Mouse (Mus musculus) lung, postnatal 4 days (tissue): Measurements from ENCODE around the gene Cald1.

Source experiments
- DNase-seq, 2 experiments: peaks; one replicate each; pipeline ENCODE4 v3.0.0; 2021

Gene Cald1

DNA sequence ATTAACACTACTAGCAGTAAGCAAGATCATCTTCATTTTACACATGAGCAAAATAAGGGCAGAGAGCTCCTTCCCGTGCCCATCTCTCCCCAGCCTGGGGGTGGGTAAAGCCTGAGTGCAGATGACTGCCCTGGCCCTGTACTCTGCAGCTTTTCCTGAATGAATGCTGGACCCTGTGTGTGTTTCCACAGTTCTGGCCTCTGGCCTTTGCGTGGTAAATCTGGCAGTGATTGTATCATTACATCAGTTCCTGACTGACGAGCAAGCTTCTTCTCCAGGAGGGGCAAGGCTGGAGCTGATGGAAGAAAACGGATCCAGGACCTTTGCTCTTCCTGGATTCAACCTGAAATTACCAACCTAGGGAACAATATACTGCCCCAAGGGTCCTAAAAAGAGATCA, 122.1 kb downstream of the Cald1 start:
- peak; percentile 70 to 78 for DNase-seq

DNA sequence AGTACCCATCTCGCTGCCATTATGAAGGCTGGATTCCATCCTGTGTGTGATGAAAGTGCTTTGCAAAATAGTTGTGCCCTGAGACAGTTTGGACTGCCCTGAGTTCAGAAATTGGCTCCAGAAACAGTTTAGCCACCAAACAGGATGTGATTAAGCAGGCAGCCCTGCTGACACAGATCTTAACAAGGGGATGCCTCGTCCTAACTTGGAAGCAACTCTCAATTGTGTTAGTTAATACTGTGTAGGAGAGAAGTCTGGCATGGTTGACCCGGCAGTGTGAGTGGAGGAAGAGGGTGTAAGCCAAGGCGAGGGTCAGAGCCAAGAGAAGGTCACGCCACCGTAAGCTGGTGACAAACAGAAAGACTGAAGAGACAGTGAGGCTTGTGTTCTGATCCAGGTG, 123.4 kb downstream of the Cald1 start:
- DNase-seq, result peak in 1 of 2 experiments; percentile 54

DNA sequence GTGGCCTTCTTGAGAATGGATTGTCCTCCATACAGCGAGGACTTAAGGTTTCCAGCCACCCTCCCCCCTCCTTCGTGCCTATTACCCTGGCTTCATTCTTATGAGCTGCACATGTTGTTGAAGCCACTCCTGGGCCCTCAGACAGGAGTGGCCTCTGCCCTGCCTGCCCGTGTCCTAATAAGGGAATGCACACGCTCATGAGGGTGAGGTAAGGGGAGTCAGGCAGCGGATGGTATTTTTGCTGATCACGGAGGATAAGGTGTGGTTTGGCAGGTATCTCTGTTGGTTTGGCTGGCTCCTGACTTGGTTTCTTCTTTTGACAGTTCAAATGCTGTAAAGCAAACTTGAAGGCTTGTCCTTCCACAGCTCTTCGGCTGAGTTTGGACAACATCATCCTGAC, 124.4 kb downstream of the Cald1 start:
- peak in 1 of 2 experiments; percentile 64 for DNase-seq

DNA sequence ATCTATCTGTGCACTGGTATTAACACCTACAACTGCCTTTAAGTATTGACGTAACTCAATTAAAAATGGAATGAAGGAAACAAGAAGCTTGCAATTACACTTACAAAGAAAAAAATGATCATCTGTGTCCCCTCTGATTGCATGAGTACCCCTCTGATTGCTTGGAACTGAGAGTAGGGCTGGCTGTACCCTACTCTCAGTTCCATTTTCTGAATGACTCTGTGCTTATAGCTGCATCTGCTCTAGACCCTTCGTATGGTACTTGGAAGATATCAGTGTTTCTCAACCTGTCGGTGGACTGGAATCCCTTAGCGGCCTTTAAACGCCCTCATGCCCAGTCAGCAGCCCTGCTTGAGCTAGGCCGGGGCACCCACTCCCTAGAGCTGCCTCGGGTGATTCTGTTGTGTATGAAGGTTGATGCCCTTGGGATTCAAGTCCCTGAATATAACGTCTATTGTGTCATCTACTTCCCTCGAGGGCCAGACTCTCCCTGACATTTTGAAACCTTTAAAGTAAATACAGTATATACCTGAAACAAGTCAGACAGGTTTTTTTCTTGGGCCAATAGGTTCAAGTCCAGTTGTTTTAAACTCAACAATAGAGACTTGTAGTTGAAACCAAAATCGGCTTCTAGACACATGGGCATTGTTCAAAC, 125.1 kb downstream of the Cald1 start:
- DNase-seq, result no peak

DNA sequence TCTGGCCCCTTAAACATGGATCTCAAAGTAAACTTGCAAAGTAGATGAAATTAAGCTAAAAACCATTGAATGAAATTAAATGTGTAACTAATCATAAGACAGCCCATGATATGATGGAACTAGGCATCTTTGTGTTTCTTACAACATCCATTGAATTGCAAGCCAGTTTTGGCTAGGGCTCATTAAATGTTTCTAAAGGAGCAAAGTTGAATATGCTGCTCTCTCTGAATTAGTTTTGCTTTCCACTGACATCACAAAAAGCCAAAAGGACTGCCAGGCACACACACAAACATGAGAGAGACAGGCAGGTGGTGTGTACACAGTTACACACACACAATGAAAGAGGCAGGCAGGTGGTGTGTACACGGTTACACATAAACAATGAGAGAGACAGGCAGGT, 127.4 kb downstream of the Cald1 start:
- no peak for DNase-seq

DNA sequence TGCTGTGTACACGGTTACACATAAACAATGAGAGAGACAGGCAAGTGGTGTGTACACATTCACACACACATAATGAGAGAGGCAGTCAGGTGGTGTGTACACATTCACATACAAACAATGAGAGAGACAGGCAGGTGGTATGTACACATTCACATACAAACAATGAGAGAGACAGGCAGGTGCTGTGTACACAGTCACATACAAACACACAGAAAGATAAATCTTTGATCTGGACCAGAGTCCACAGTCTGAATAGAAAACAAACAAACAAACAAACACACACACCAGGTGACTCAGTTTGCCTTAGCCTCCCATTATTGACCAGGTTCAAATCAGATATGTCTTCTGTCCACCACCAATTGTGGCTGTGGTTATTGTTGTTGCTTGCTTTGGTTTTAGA, 127.8 kb downstream of the Cald1 start:
- DNase-seq, result no peak

DNA sequence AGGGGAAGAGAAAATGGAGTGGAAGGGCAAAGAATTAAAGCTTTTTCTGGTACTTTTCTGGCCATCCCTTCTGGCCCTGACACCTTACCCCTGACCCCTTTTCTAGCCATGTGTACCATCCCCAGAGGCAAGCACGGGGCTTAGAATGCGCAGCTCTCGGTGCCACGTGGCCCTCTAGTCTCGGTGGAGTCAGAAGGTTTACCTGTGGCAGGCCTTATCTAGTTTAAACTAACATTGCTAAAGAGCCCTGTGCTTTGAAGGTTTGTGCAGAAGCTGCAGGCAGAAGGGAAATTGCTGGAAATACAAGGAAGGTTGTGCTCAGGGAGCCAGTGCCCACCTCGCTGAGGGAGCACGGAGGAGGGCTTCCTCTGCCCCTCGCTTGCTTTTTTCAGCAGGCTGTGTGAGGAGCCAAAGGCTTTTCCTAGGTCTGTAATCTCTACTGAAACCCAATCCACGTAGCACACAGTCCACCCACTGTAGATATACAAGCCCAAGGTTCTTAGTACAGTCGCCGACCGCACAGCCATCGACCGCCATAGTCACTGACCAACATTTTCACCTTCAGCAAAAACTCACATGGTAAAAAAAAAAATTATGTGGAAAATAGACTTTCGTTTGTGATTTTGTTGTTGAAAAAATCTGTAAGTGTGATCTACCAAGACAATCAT, 129.2 kb downstream of the Cald1 start:
- no peak for DNase-seq

DNA sequence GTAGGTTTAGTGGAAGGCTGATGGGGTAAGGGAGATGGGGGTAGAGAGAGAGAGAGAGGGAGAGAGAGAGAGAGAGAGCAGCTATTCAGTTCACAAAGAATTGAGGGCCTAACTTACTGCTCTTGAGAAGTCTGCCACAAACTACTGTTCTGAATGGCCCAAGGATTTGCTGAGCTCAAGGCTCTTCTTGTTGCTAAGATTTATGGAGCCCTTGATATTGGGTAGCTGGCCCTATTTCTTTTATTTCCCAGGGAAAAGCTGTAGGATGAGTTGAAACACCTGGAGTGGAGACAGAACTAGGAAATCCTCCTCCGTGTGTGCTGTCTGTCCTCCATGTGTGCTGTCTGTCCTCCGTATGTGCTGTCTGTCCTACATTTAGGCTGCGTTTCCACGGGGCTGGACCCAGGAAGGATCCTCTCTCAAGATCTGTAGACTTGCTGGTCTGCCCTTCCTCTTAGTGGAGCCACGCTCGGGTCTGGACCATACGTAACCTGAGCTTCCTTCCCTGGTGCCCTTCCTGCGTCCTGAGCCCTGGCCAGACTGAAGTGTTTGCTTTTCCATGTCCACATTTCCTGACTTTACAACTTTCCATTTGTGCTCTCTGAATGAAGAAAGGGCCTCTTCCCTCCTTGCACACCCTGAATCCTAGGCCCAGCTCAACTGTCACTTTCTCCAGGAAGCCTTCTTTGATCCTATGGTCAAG, 131.3 kb downstream of the Cald1 start:
- no peak for DNase-seq

DNA sequence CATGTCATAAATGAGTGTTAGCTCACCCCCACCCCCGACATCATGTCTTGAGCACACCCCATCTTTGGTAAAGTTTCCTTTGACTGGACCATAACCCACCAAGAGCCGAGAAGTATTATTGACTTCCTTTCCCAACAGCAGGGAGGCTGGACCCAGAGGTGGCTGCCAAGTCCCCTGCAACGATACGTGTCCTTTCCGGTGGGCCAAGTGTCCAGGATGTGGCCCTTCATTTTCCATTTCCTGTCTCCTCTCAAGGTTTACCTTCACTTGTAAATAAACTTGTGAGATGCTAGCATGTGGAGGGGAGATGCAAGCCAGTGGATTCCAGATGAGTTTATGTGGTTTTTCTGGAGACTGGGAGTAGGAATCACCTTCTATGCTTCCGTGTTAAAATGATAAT, 132.7 kb downstream of the Cald1 start:
- peak in 1 of 2 experiments; percentile 62 for DNase-seq

DNA sequence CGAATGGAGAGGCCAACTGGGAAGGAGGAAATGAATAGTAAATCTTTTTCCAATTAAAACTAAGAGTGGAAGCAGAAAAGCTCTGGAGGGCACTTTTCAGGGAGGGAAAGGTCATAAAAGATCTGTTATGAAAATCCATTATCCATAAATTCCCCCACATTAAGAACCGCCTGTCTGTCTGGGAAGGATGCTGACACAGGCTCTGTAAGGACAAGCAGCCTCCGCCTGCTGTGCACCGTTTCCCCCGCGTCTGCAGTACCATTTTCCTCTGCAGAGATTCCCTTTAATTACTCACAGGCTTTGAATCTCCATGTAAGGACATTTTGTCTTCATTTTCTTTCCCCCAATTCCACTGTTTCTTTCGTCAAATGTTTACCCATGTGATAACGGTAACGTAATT, 133.2 kb downstream of the Cald1 start:
- DNase-seq, result no peak

DNA sequence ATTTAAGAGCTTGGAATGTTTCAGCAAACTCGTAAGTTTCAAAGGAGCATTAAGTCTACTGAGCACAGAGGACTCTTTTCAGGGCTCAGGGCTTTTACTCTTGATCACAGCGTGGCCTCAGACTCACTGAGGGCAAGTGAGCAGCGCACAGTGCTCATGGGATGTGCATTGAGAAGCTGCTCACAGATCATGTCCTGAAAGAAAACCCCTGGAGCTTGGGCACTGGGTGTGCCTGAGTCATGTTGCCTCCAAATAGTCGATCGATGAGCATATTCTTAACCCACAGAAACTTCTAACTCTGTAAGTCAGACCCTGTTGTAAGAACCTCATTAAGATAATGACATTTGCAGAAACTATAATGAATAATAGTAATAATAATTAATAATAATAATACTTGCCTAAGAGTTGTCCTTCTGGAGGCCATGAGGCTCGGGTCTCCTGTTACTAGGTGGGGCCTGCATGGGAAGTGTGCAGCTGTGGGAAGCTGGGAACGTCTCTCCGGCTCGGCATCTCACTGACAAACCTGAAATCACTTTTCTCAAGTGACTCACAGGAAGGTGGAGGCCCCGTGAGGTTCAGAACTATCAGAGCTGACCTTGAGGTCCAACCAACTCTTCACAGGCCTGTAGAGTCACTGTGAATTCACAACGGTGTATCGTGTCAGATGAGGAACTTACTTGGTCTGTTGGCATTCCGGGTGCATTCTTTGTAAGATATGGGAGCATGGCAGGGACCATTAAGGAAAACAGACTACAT, 136.8 kb downstream of the Cald1 start:
- DNase-seq, result no peak

DNA sequence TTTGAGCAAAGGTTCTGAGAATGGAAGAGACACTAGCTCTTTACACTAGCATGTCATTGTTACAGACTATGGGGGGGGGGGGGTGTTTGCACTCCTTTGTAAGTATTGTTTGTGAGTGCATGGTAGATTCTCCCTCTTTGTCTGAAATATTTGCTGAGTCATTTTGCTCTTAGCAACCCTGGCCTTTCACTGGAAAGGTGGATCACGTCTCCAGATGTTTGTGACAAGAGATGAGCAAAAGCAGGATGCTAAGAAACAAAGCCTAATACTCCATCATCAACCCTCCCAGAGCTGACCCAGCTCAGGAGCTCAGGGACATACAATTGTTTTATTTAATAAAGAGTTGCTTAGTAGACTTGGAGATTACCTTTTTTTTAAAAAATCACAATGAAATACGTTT, 138.6 kb downstream of the Cald1 start:
- DNase-seq, result no peak

DNA sequence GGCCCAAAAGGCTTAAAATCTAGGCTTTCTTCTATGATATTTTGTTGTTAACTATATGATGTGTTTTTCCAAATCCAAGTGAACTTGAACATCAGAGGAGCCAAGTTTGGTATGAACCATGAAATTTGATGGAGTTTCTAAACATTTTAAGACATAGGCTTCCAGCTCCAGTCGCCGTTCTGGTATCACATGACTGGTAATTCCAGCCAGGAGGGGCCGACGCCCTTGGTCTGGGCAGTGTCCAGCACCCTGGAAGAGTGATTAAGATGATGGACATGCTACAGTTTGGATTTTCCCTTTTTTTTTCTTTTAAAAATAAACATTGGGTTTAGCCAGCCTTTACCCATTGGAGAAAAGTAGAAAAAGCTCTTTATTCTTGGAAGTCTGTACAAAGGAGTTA, 145.6 kb downstream of the Cald1 start:
- DNase-seq, result no peak

DNA sequence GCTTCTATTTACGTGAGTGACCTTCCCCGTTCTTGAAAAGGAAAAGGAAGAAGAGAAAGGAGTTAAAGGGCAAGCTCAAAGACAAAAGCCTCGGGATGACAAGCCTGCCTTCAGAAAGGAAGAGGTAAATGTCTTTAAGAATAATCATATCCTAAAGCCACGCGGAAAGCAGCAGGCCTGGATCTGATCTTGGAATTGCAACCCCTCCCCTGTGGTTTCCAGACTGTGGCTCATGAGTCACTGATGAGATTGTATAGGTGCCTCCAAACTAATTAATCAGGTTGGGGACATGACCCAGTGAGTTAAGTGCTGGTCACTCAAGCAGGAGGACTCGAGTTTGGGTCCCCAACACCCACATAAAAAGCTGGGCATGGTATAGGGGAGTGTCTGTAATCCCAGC, 149.5 kb downstream of the Cald1 start:
- no peak for DNase-seq

DNA sequence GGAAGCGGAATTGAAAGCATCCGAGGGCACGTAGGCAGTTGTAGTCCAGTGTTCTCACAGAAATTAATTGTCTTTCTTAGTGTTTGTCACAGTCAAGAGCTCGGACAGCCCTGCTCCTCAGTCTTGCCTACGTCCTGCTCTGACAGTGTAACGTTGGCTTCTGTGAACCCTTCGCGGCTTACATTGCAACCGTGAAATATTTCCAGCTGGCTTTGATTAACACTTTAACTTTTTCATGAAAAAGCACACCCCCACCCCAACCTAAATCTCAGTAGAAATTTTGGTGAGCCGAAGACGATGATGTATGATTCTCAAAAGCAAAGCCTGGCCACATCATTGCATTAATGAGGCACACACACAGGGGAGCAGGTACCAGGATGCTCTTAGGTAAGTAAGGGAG, 150.3 kb downstream of the Cald1 start:
- DNase-seq, result no peak

DNA sequence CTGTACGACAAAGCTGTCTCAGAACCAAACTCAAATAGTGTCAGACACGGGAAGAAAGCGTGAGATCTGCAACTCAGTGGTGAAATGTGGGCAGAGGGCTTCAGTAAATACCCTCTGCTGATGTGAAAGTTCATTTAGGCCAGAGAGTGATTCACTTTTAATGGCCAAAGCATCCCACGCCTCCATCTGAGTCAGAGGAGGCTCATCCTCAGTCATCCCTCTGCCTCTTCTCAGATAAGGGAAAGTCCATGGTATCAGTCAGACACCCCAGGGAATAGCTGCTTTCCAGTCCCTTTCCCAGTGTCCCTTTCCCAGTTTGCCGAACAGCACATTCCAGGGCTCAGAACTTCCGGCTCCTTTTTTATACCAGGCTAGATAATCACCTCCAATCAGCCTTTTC, 151.2 kb downstream of the Cald1 start:
- no peak for DNase-seq

DNA sequence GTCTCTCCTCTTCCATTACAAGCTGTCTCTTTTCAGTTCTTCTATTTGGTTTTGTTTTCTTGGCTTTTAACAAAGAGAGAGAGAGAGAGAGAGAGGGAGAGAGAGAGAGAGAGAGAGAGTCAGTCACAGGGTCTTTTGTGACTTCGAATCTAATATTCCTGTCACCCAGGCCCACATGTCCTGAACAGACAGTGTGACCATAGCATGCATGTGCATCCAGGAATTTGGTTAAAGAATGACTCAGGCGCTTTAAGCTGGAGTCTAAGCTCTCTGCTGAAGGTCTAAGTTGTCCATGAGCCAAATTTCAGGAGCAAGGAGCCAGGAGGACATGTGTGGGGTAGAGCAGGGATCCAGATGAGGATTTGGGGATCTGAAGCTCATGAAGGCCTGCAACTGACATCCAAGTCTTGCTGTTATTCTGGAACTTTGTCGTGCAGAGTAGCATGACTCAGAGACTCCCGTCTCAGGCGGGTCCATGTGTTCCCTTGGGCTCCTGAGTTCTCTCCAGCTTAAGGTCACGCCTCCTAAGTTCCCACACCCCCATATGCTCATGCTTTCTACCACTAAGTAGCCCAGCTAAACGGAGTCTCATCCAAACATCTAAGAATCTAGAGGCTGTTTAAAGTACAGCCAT, 152.3 kb downstream of the Cald1 start:
- no peak for DNase-seq

DNA sequence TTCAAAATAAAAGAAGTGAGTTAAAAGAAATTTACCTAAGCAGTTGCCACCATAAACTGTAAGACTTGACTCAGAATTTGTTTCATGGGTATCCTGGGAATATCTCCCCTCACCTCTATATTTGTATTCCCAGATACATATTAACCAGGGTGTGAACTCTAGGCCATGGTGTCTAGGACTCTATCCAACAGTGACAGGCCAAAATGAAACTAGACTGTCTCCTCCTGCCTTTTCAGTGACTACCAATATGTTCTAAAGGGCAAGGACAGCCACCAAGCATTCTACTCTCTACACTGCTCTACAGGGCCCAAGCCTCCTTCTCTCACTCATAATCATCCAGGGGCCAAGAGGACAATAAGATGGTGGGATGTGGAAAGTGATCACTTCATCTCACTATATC, 153.3 kb downstream of the Cald1 start:
- no peak for DNase-seq

DNA sequence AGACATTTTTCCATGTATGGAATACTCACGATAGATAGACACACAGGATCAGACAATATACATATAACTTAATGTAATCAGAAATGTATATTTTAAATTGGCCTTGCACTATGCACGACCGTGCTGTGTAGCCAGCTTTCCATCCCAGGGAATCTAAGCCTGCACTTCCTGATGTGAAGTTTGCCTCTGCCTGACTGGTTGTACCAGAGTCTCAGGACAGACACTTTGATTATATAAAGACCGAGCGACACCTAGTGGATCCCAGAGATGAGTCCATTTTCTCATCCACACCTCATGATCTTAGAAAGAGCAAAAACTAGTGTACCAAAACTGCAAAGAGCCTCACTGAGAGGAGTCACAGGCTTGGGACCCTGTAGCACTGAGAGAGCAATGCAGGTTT, 156.1 kb downstream of the Cald1 start:
- peak in 1 of 2 experiments; percentile 66 for DNase-seq

DNA sequence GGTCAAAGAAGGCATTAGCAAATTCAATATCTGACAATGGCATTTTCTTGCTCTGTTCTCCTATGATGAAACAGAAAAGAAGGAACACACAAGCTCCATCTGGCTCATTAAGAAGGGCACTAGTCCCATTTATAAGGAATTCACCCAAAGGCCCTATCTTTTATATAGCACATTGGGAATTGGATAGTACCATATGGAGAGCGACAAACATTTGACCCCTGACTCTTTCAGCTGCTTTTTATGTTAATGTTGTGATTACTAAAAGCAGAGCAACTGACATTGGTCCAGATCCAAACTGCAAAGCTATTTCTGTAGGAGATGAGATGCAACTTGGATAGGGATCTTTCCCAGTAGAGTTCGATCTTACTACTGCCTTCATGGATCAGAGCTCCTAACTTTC, 160.0 kb downstream of the Cald1 start:
- no peak for DNase-seq

DNA sequence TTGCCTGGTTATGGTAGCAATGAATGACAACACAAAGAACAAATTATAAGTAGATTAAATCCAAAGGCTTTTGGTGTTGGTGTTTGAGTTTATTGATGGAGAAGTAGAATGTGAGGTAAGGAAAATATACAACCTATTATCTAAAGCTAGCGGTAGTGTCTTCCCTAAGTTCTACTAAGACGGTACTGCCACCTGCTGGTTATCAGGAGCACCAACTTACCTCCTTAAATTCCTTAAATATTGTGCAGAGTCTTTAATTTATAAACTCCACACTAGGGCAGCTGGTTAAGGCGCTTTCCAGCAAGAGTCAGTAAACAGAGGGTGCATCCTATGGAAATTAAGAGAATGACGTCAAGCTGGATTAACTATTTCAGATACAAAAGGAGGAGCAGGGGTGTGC, 161.7 kb downstream of the Cald1 start:
- peak in 1 of 2 experiments; percentile 45 for DNase-seq

DNA sequence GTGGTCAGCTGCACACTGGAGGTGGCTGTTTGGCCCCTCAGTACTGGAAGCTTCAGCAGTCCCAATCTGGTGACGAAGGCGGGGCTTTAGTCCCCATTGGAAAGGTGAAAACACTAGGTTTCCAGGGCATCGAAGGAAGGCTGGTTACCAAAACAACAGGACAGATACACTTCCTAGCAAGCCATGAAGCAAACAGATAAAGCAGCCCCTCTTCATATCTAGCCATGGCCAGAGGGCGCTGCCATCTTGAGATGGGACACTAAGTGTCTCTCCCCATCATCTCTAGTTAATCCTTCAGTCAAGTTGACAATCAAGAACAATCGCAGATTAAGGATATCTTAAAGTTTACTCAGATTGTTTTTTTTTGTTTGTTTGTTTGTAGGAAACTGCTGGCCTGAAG, 167.4 kb downstream of the Cald1 start:
- DNase-seq, result no peak

DNA sequence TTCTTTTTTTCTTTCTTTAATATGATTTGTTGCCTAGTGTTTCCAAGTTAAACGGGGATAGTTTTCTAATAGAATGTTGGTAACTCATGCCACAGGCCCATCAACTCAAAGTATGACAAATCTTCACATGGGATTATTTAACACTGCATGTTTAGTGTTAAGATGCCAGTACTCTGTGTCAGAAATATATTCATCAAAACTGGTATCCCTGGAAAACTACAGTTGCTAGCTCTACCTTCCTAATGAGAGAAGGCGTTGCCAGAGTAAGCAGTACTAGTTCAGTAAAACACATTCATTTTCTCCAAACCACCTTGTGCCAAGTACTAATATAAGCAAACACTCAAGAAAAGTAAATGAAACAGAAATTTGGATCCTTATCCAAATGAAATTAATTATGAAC, 171.7 kb downstream of the Cald1 start:
- no peak for DNase-seq
